Mouse (Mus musculus) cerebellum, adult 9-10 months (tissue): ENCODE results near the gene Glb1l2.

Experiments
- DNase-seq: peaks from one replicate; pipeline ENCODE4 v3.0.0; 2022

Glb1l2 gene

GRCm38 (mm10) chr9:26728556-26728955, 77.7 kb downstream of the Glb1l2 start:
- no peak for DNase-seq

- DNase-seq, result no peak
These were observed 78.8 kb downstream of the Glb1l2 start for GRCm38 (mm10) chr9:26727445-26727844.

GRCm38 (mm10) chr9:26725709-26726108, 80.6 kb downstream of the Glb1l2 start:
- DNase-seq, result no peak

GRCm38 (mm10) chr9:26721771-26722170, 84.5 kb downstream of the Glb1l2 start:
- no peak for DNase-seq

GRCm38 (mm10) chr9:26718388-26718787, 87.9 kb downstream of the Glb1l2 start:
- DNase-seq, result no peak
